In genomic region chr16:63856658-63857552, GRCm38 (mm10) we compare ENCODE assay signal across 8 mouse cellular contexts. TPM values are rescaled to one million over a fixed set of nuclear protein-coding genes. Genes with fewer than 3 reads are reported as not detected.
A peak's percentile ranks its signal among the peaks of the same experiment; 100 is the strongest.
DNase-seq lines count a peak whose midpoint lies in the region; ATAC-seq and TF ChIP-seq lines count a peak whose summit lies in the region.

No protein-coding gene starts in this region.

- ATAC-seq in embryonic facial prominence, embryonic 13.5 days (ENCODE audit: insufficient number of reproducible peaks, insufficient read depth, low FRiP score, low TSS enrichment, low read depth), result peak; percentile 89
- peak; percentile 87 for ATAC-seq in midbrain, embryonic 12.5 days (ENCODE audit: low FRiP score, low read depth)
- peak; percentile 87 for ATAC-seq in stomach, embryonic 15.5 days (ENCODE audit: insufficient read depth, low FRiP score, low read depth)

- no peak overlapping the region for H3K27ac ChIP-seq in spleen, adult 2 months (ENCODE audit: insufficient read depth, low read length)
- H3K27ac ChIP-seq in embryonic facial prominence, embryonic 13.5 days, result peak overlapping the region; percentile 87
- H3K27ac ChIP-seq in limb, embryonic 10.5 days, result peak overlapping the region; percentile 84
- peak overlapping the region; percentile 76 for H3K27ac ChIP-seq in midbrain, embryonic 12.5 days (replicated peaks)
- peak overlapping the region; percentile 38 for H3K27ac ChIP-seq in stomach, embryonic 15.5 days

- TF ChIP-seq POLR2A in spleen, adult 2 months (IDR thresholded peaks at IDR 0.05; ENCODE audit: low read depth, low read length), result no peak

- no peaks in the 10 kb centered on the region for H3K36me3 ChIP-seq in spleen, adult 2 months (ENCODE audit: control insufficient read depth, insufficient read depth, low read length)
- H3K36me3 ChIP-seq in embryonic facial prominence, embryonic 13.5 days, result no peaks in the 10 kb centered on the region
- no peaks in the 10 kb centered on the region for H3K36me3 ChIP-seq in limb, embryonic 10.5 days
- H3K36me3 ChIP-seq in midbrain, embryonic 12.5 days, result no peaks in the 10 kb centered on the region
- H3K36me3 ChIP-seq in stomach, embryonic 15.5 days, result no peaks in the 10 kb centered on the region

- peak overlapping the region; percentile 33 for H3K4me3 ChIP-seq in spleen, adult 2 months (ENCODE audit: extremely low read depth, insufficient read depth, insufficient read length)
- H3K4me3 ChIP-seq in embryonic facial prominence, embryonic 13.5 days, result peak overlapping the region; percentile 60
- H3K4me3 ChIP-seq in limb, embryonic 10.5 days, result peak overlapping the region; percentile 62
- peak overlapping the region; percentile 63 for H3K4me3 ChIP-seq in midbrain, embryonic 12.5 days
- peak overlapping the region; percentile 58 for H3K4me3 ChIP-seq in stomach, embryonic 15.5 days (replicated peaks)

- 4% methylated on average over 33 of the region's 33 CpGs for WGBS in spleen, adult 2 months
- 2% methylated on average over 33 of the region's 33 CpGs for WGBS in embryonic facial prominence, embryonic 13.5 days
- 2% methylated on average over 33 of the region's 33 CpGs for WGBS in limb, embryonic 10.5 days
- 2% methylated on average over 33 of the region's 33 CpGs for WGBS in midbrain, embryonic 12.5 days
- 4% methylated on average over 33 of the region's 33 CpGs for WGBS in stomach, embryonic 15.5 days

- TF ChIP-seq CTCF in spleen, adult 2 months (IDR thresholded peaks at IDR 0.05; ENCODE audit: extremely low read depth, insufficient read depth, insufficient read length, insufficient replicate concordance), result no peak

- peak overlapping the region; percentile 83 for H3K4me2 ChIP-seq in embryonic facial prominence, embryonic 13.5 days
- H3K4me2 ChIP-seq in midbrain, embryonic 12.5 days (replicated peaks), result peak overlapping the region; percentile 75
- peak overlapping the region; percentile 84 for H3K4me2 ChIP-seq in stomach, embryonic 15.5 days

- H3K4me1 ChIP-seq in spleen, adult 2 months (ENCODE audit: control insufficient read depth, insufficient read depth, insufficient read length), result no peaks in the 10 kb centered on the region
- 0 out of 2 replicates have a peak, but pooled peaks cover 5% of the 10 kb centered on the region for H3K4me1 ChIP-seq in embryonic facial prominence, embryonic 13.5 days
- peaks cover 34% of the 10 kb centered on the region for H3K4me1 ChIP-seq in limb, embryonic 10.5 days
- peaks cover 8% of the 10 kb centered on the region for H3K4me1 ChIP-seq in midbrain, embryonic 12.5 days
- no peaks in the 10 kb centered on the region for H3K4me1 ChIP-seq in stomach, embryonic 15.5 days

- 0 out of 2 replicates have a peak, but pooled peaks cover 1% of the 10 kb centered on the region for H3K27me3 ChIP-seq in spleen, adult 2 months (ENCODE audit: control insufficient read depth, insufficient read depth, low read length)
- H3K27me3 ChIP-seq in embryonic facial prominence, embryonic 13.5 days, result no peaks in the 10 kb centered on the region
- H3K27me3 ChIP-seq in limb, embryonic 10.5 days (ENCODE audit: low read depth, poor library complexity, severe bottlenecking), result peaks cover 28% of the 10 kb centered on the region; the same call in 1 of the 2 replicates
- peaks cover 11% of the 10 kb centered on the region for H3K27me3 ChIP-seq in midbrain, embryonic 12.5 days
- H3K27me3 ChIP-seq in stomach, embryonic 15.5 days (replicated peaks), result no peaks in the 10 kb centered on the region

- no peaks in the 10 kb centered on the region for H3K9me3 ChIP-seq in embryonic facial prominence, embryonic 13.5 days
- H3K9me3 ChIP-seq in limb, embryonic 10.5 days (replicated peaks), result no peaks in the 10 kb centered on the region
- H3K9me3 ChIP-seq in midbrain, embryonic 12.5 days, result no peaks in the 10 kb centered on the region
- H3K9me3 ChIP-seq in stomach, embryonic 15.5 days, result no peaks in the 10 kb centered on the region

- no peak for DNase-seq in spleen, adult 2 months (ENCODE audit: low read depth in 1 of 2, low spot score in 2 of 2)
- DNase-seq in spleen, postnatal 36 days (ENCODE audit: low spot score in 2 of 2), result no peak
- peak; percentile 21 for DNase-seq in heart, adult 8-10 months (ENCODE audit: low spot score)
- DNase-seq in kidney, adult 18-20 months, result peak; percentile 61
- DNase-seq in limb, embryonic 10.5 days (ENCODE audit: low spot score), result peak; percentile 85

- H3K9ac ChIP-seq in embryonic facial prominence, embryonic 13.5 days, result peak overlapping the region; percentile 80
- H3K9ac ChIP-seq in midbrain, embryonic 12.5 days (replicated peaks), result peak overlapping the region; percentile 70
- H3K9ac ChIP-seq in stomach, embryonic 15.5 days, result peak overlapping the region; percentile 38; the same call in 1 of the 2 replicates

RNA-seq across cellular contexts. Expression of gene Epha3, which starts 7.1 kb away (rescaled TPM):
- polyA plus RNA-seq in spleen, adult 2 months (2012; rRNA removed), result 0.53 and 0.98 TPM in 2 replicates
- 72.2 and 74.9 TPM in 2 replicates for polyA plus RNA-seq in embryonic facial prominence, embryonic 13.5 days (2015; fragmentation: Nextera tagmentation; extraction: Ambion mirVana)
- under 1 TPM; 0.20 to 0.73 (median 0.53) TPM for total RNA-seq in heart, adult 8-10 months (2022)
- 10.4 and 14.2 TPM in 2 replicates for polyA plus RNA-seq in limb, embryonic 10.5 days (2016; fragmentation: Nextera tagmentation; extraction: Ambion mirVana)
- polyA plus RNA-seq in midbrain, embryonic 12.5 days (2016; fragmentation: Nextera tagmentation; extraction: Ambion mirVana), result 36.4 and 36.7 TPM in 2 replicates
- polyA plus RNA-seq in stomach, embryonic 15.5 days (2015; fragmentation: Nextera tagmentation; extraction: Ambion mirVana), result 14.8 and 16.7 TPM in 2 replicates

Comparison
In these comparisons a context has a peak if more than half of its experiments do, and no peak if none do; other contexts are left out.
1. DNase-seq: peak in heart, adult 8-10 months (single experiment), kidney, adult 18-20 months (single experiment) and limb, embryonic 10.5 days (single experiment); none in spleen, adult 2 months (0 of 2) and spleen, postnatal 36 days (0 of 2).
2. Peak in every context shown above with its lines, with median percentiles within 50 percentile points of each other: H3K4me3 ChIP-seq, ATAC-seq, H3K4me2 ChIP-seq and H3K9ac ChIP-seq.